Mouse (Mus musculus): Measurements from ENCODE around the gene Slc47a2. TPM values are rescaled to one million over a fixed set of nuclear protein-coding genes. Genes with fewer than 3 reads are reported as not detected.

Gene Slc47a2
- polyA plus RNA-seq (2015; fragmentation: Nextera tagmentation; extraction: Ambion mirVana), result not detected in 2 replicates

- ATAC-seq, result peak; percentile 53; the same call in 1 of the 2 replicates
- Histone ChIP-seq H3K4me3 (ENCODE audit: low read length) (peak within 1 kb of the TSS; percentile 48), H3K9ac (ENCODE audit: low read depth, low read length) (peak within 1 kb of the TSS; percentile 55), H3K9me3 (ENCODE audit: control insufficient read depth, low read length) (no peaks in the 10 kb centered on the region), H3K4me1 (ENCODE audit: control insufficient read depth, insufficient read depth, low read length) (peaks cover 12% of the 10 kb centered on the region), H3K36me3 (ENCODE audit: control insufficient read depth, insufficient read depth, low read length) (no peaks in the 10 kb centered on the region), H3K27ac (ENCODE audit: low read length) (no peak within 1 kb of the TSS), H3K4me2 (ENCODE audit: low read depth, low read length) (peak within 1 kb of the TSS; percentile 82), H3K27me3 (replicated peaks; ENCODE audit: control insufficient read depth, insufficient read depth, low read length) (peaks cover 22% of the 10 kb centered on the region)
- WGBS, result 3% methylated on average over 61 of the region's 61 CpGs
Observed at GRCm38 (mm10) chr11:61342505-61343420, at the start of gene Slc47a2. TSS of gene Slc47a2 (minus strand) at chr11:61342860.

GRCm38 (mm10) chr11:61388936-61389335 is 46.3 kb upstream of the Slc47a2 start:
- H3K36me3 ChIP-seq (ENCODE audit: control insufficient read depth, insufficient read depth, low read length), result no peaks in the 10 kb centered on the region
- H3K9ac ChIP-seq (ENCODE audit: low read depth, low read length), result no peak overlapping the region
- H3K4me1 ChIP-seq (ENCODE audit: control insufficient read depth, insufficient read depth, low read length), result no peaks in the 10 kb centered on the region
- no peaks in the 10 kb centered on the region for H3K9me3 ChIP-seq (ENCODE audit: control insufficient read depth, low read length)
- no peaks in the 10 kb centered on the region for H3K27me3 ChIP-seq (replicated peaks; ENCODE audit: control insufficient read depth, insufficient read depth, low read length)
- no peak for ATAC-seq
- H3K27ac ChIP-seq (ENCODE audit: low read length), result no peak overlapping the region
- no peak overlapping the region for H3K4me3 ChIP-seq (ENCODE audit: low read length)
- no peak overlapping the region for H3K4me2 ChIP-seq (ENCODE audit: low read depth, low read length)
- WGBS, result 59% methylated on average over 4 of the region's 4 CpGs

- no peak overlapping the region for H3K9ac ChIP-seq (ENCODE audit: low read depth, low read length)
- H3K9me3 ChIP-seq (ENCODE audit: control insufficient read depth, low read length), result no peaks in the 10 kb centered on the region
- no peaks in the 10 kb centered on the region for H3K27me3 ChIP-seq (replicated peaks; ENCODE audit: control insufficient read depth, insufficient read depth, low read length)
- no peaks in the 10 kb centered on the region for H3K36me3 ChIP-seq (ENCODE audit: control insufficient read depth, insufficient read depth, low read length)
- H3K4me3 ChIP-seq (ENCODE audit: low read length), result no peak overlapping the region
- H3K4me2 ChIP-seq (ENCODE audit: low read depth, low read length), result no peak overlapping the region
- WGBS, result 61% methylated on average over 6 of the region's 6 CpGs
- ATAC-seq, result no peak
- H3K4me1 ChIP-seq (ENCODE audit: control insufficient read depth, insufficient read depth, low read length), result no peaks in the 10 kb centered on the region
- no peak overlapping the region for H3K27ac ChIP-seq (ENCODE audit: low read length)
Observed at GRCm38 (mm10) chr11:61388012-61388411, 45.4 kb upstream of the Slc47a2 start.

- no peaks in the 10 kb centered on the region for H3K36me3 ChIP-seq (ENCODE audit: control insufficient read depth, insufficient read depth, low read length)
- no peak overlapping the region for H3K27ac ChIP-seq (ENCODE audit: low read length)
- no peak overlapping the region for H3K9ac ChIP-seq (ENCODE audit: low read depth, low read length)
- no peaks in the 10 kb centered on the region for H3K9me3 ChIP-seq (ENCODE audit: control insufficient read depth, low read length)
- H3K4me3 ChIP-seq (ENCODE audit: low read length), result no peak overlapping the region
- 69% methylated on average over 6 of the region's 6 CpGs for WGBS
- no peaks in the 10 kb centered on the region for H3K27me3 ChIP-seq (replicated peaks; ENCODE audit: control insufficient read depth, insufficient read depth, low read length)
- H3K4me2 ChIP-seq (ENCODE audit: low read depth, low read length), result no peak overlapping the region
- H3K4me1 ChIP-seq (ENCODE audit: control insufficient read depth, insufficient read depth, low read length), result no peaks in the 10 kb centered on the region
- no peak for ATAC-seq
Observed at GRCm38 (mm10) chr11:61387233-61387632, 44.6 kb upstream of the Slc47a2 start.

GRCm38 (mm10) chr11:61385725-61386124 is 43.1 kb upstream of the Slc47a2 start:
- no peak for ATAC-seq
- H3K9me3 ChIP-seq (ENCODE audit: control insufficient read depth, low read length), result no peaks in the 10 kb centered on the region
- 71% methylated on average over 4 of the region's 4 CpGs for WGBS

GRCm38 (mm10) chr11:61381272-61381671 is 38.6 kb upstream of the Slc47a2 start:
- Histone ChIP-seq H3K27me3 (replicated peaks; ENCODE audit: control insufficient read depth, insufficient read depth, low read length) (peaks cover 8% of the 10 kb centered on the region; the same call in 1 of the 2 replicates), H3K27ac (ENCODE audit: low read length) (no peak overlapping the region), H3K36me3 (ENCODE audit: control insufficient read depth, insufficient read depth, low read length) (no peaks in the 10 kb centered on the region), H3K9me3 (ENCODE audit: control insufficient read depth, low read length) (no peaks in the 10 kb centered on the region), H3K4me2 (ENCODE audit: low read depth, low read length) (no peak overlapping the region), H3K4me1 (ENCODE audit: control insufficient read depth, insufficient read depth, low read length) (peaks cover 10% of the 10 kb centered on the region), H3K4me3 (ENCODE audit: low read length) (no peak overlapping the region), H3K9ac (ENCODE audit: low read depth, low read length) (no peak overlapping the region)
- WGBS, result 97% methylated on average over 1 of the region's 1 CpGs
- no peak for ATAC-seq

More at GRCm38 (mm10) chr11:61385725-61386124, 43.1 kb upstream of the Slc47a2 start:
- Histone ChIP-seq H3K9ac (ENCODE audit: low read depth, low read length) (no peak overlapping the region), H3K36me3 (ENCODE audit: control insufficient read depth, insufficient read depth, low read length) (no peaks in the 10 kb centered on the region), H3K27ac (ENCODE audit: low read length) (no peak overlapping the region), H3K4me3 (ENCODE audit: low read length) (no peak overlapping the region), H3K4me2 (ENCODE audit: low read depth, low read length) (no peak overlapping the region), H3K4me1 (ENCODE audit: control insufficient read depth, insufficient read depth, low read length) (no peaks in the 10 kb centered on the region), H3K27me3 (replicated peaks; ENCODE audit: control insufficient read depth, insufficient read depth, low read length) (no peaks in the 10 kb centered on the region)

GRCm38 (mm10) chr11:61378651-61379050 is 36.0 kb upstream of the Slc47a2 start:
- peaks cover 10% of the 10 kb centered on the region for H3K4me1 ChIP-seq (ENCODE audit: control insufficient read depth, insufficient read depth, low read length)
- no peaks in the 10 kb centered on the region for H3K9me3 ChIP-seq (ENCODE audit: control insufficient read depth, low read length)
- WGBS, result 65% methylated on average over 4 of the region's 4 CpGs
- no peak overlapping the region for H3K9ac ChIP-seq (ENCODE audit: low read depth, low read length)
- H3K27ac ChIP-seq (ENCODE audit: low read length), result peak overlapping the region; percentile 33; the same call in 1 of the 2 replicates
- peak; percentile 73 for ATAC-seq
- peaks cover 8% of the 10 kb centered on the region; the same call in 1 of the 2 replicates for H3K27me3 ChIP-seq (replicated peaks; ENCODE audit: control insufficient read depth, insufficient read depth, low read length)
- no peaks in the 10 kb centered on the region for H3K36me3 ChIP-seq (ENCODE audit: control insufficient read depth, insufficient read depth, low read length)
- no peak overlapping the region for H3K4me3 ChIP-seq (ENCODE audit: low read length)
- peak overlapping the region; percentile 6; the same call in 1 of the 2 replicates for H3K4me2 ChIP-seq (ENCODE audit: low read depth, low read length)

- Histone ChIP-seq H3K9ac (ENCODE audit: low read depth, low read length) (peak within 1 kb of the TSS; percentile 67), H3K4me2 (ENCODE audit: low read depth, low read length) (peak within 1 kb of the TSS; percentile 68), H3K4me1 (ENCODE audit: control insufficient read depth, insufficient read depth, low read length) (peaks cover 10% of the 10 kb centered on the region), H3K27me3 (replicated peaks; ENCODE audit: control insufficient read depth, insufficient read depth, low read length) (peaks cover 8% of the 10 kb centered on the region; the same call in 1 of the 2 replicates), H3K36me3 (ENCODE audit: control insufficient read depth, insufficient read depth, low read length) (no peaks in the 10 kb centered on the region), H3K9me3 (ENCODE audit: control insufficient read depth, low read length) (no peaks in the 10 kb centered on the region), H3K27ac (ENCODE audit: low read length) (peak within 1 kb of the TSS; percentile 52; the same call in 1 of the 2 replicates), H3K4me3 (ENCODE audit: low read length) (peak within 1 kb of the TSS; percentile 42)
- peak; percentile 82 for ATAC-seq
- WGBS, result 12% methylated on average over 39 of the region's 39 CpGs
Observed at GRCm38 (mm10) chr11:61377881-61378613, 35.4 kb upstream of the Slc47a2 start, which contains the start of gene Slc47a1. TSS of gene Slc47a1 (minus strand) at chr11:61378345.

- Histone ChIP-seq H3K27me3 (replicated peaks; ENCODE audit: control insufficient read depth, insufficient read depth, low read length) (no peaks in the 10 kb centered on the region), H3K36me3 (ENCODE audit: control insufficient read depth, insufficient read depth, low read length) (no peaks in the 10 kb centered on the region), H3K27ac (ENCODE audit: low read length) (no peak overlapping the region), H3K9ac (ENCODE audit: low read depth, low read length) (no peak overlapping the region), H3K4me2 (ENCODE audit: low read depth, low read length) (no peak overlapping the region), H3K4me1 (ENCODE audit: control insufficient read depth, insufficient read depth, low read length) (no peaks in the 10 kb centered on the region), H3K9me3 (ENCODE audit: control insufficient read depth, low read length) (no peaks in the 10 kb centered on the region), H3K4me3 (ENCODE audit: low read length) (no peak overlapping the region)
- no peak for ATAC-seq
- WGBS, result 98% methylated on average over 2 of the region's 2 CpGs
Observed at GRCm38 (mm10) chr11:61368668-61369067, 26.0 kb upstream of the Slc47a2 start.

Measured in intestine, embryonic 16.5 days (tissue).